Mouse (Mus musculus): Measurements from ENCODE around the gene Iffo2. TPM values are rescaled to one million over a fixed set of nuclear protein-coding genes. Genes with fewer than 3 reads are reported as not detected.

Gene Iffo2
- polyA plus RNA-seq, 1 experiment from 2014 or later, result 3.4 TPM

DNA sequence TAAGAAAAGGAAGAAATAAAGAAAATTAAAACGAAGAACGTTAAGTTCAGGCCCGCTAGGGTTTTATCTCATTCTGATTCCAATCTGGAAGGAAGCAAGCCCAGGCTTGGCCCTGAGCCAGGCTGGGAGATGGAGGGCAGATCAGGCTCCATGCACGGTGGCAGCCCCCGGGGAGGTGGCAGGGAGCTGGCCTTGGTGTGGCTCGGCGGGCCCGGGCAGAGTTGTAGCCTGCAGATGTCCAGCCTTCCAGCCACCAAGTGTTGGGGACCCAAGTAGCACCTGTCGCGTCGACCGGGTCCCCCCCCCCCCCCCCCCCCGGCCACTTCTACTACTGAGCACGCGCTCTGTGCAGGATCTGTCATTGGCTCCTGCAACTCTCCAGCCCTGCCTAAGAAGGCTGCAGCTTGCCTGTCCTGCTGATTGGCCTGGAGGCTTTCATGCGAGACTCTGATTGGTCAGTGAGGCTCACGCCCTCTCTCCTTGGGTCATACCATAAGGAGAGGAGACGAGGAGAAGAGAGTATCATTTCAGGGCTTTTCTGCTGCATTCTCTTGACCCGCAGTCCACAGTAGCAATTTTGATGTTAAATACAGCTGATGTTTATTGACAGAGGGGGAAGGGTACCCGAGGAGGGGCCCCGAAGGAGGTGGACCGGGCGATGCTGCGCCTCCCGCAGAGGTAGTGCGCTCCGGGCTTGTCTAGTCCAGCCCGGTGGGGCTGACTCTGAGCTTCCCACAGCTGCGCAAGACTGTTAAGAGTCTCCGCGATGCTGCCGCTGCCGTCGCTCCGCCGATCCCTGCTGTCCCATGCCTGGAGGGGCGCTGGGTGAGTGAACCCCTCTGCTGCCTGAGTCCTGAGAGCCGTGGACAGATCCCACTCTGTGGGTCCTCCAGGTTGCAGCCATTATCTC is 92.3 kb downstream of the Iffo2 start, which contains the start of gene Aldh4a1:
Gene Aldh4a1 (plus strand): TSS at position 494 of the 910 bp plus-strand sequence.
- under 1% methylated on average over 38 of the region's 38 CpGs for WGBS
- Histone ChIP-seq H3K27ac (ENCODE audit: low read depth, low read length) (peak within 1 kb of the TSS; percentile 50), H3K4me1 (replicated peaks; ENCODE audit: control insufficient read depth, insufficient read depth, low read length) (no peaks in the 10 kb centered on the region), H3K4me3 (ENCODE audit: low read depth, low read length) (peak within 1 kb of the TSS; percentile 55), H3K27me3 (replicated peaks; ENCODE audit: control insufficient read depth, insufficient read depth, low read length) (peaks cover 46% of the 10 kb centered on the region), H3K36me3 (ENCODE audit: control insufficient read depth, insufficient read depth) (no peaks in the 10 kb centered on the region; the same call in 1 of the 2 replicates), H3K4me2 (replicated peaks; ENCODE audit: low read depth) (peak within 1 kb of the TSS; percentile 91), H3K9ac (ENCODE audit: low read depth, low read length) (peak within 1 kb of the TSS; percentile 53), H3K9me3 (ENCODE audit: control insufficient read depth) (no peaks in the 10 kb centered on the region)
- ATAC-seq, result peak; percentile 99
- no peak for TF ChIP-seq CTCF (IDR thresholded peaks at IDR 0.05; ENCODE audit: low read depth)

DNA sequence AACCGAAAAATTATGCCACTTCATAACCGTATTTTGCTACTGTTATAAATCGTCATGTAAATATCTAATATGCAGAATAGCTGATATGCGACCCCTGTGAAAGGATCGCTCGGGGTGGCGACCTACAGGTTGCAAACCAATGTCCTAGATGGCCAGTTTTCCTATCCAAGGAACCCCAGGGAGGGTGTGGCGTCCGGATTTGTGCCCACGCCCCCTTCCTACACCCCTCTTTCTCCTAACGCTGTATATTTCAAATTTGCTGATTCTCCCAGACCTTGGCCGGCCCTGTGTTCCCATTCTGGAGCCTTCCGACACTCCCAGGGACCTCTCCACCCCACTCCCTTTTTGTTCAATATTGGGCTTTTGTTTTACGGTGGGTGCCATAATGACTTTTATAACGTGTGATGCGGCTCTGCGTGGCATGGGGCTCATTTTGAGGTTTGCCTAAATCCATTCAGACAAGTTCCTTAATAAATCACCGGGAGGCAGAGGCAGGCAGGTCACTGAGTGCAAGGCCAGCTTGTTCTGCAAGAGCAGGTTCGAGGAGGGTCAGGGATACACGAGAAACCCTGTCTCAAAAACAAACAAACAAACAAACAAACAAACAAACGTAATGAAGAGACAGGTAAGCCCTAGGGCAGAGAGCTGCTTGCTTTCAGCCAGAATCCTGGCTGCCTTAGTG is 93.2 kb downstream of the Iffo2 start:
- Histone ChIP-seq H3K4me2 (replicated peaks; ENCODE audit: low read depth) (peak overlapping the region; percentile 91), H3K4me3 (ENCODE audit: low read depth, low read length) (peak overlapping the region; percentile 55), H3K36me3 (ENCODE audit: control insufficient read depth, insufficient read depth) (no peaks in the 10 kb centered on the region; the same call in 1 of the 2 replicates), H3K9me3 (ENCODE audit: control insufficient read depth) (no peaks in the 10 kb centered on the region), H3K27ac (ENCODE audit: low read depth, low read length) (no peak overlapping the region), H3K9ac (ENCODE audit: low read depth, low read length) (peak overlapping the region; percentile 53; the same call in 1 of the 2 replicates), H3K27me3 (replicated peaks; ENCODE audit: control insufficient read depth, insufficient read depth, low read length) (peaks cover 54% of the 10 kb centered on the region), H3K4me1 (replicated peaks; ENCODE audit: control insufficient read depth, insufficient read depth, low read length) (no peaks in the 10 kb centered on the region)
- WGBS, result 16% methylated on average over 21 of the region's 21 CpGs
- ATAC-seq, result no peak
- TF ChIP-seq CTCF (IDR thresholded peaks at IDR 0.05; ENCODE audit: low read depth), result no peak

DNA sequence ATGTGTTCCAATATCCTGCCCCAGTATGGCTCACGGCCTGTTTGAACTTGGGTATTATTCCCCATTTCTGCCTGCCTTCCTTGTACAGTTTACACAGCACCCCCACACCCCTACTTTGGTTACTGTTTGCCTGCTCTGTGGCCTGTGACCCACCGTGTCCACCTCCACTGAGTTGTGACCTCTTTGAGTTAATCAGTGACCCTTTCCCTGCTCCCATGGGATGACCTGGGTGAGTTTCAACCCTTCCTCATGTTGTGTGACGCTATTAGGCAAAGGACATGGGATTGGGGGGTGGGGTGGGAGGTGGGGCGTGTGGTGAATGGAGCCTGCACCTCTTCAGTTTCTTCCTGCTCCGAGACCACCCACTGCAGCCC is 93.8 kb downstream of the Iffo2 start:
- Histone ChIP-seq H3K4me1 (replicated peaks; ENCODE audit: control insufficient read depth, insufficient read depth, low read length) (no peaks in the 10 kb centered on the region), H3K4me2 (replicated peaks; ENCODE audit: low read depth) (no peak overlapping the region), H3K27me3 (replicated peaks; ENCODE audit: control insufficient read depth, insufficient read depth, low read length) (peaks cover 54% of the 10 kb centered on the region), H3K36me3 (ENCODE audit: control insufficient read depth, insufficient read depth) (no peaks in the 10 kb centered on the region; the same call in 1 of the 2 replicates), H3K27ac (ENCODE audit: low read depth, low read length) (no peak overlapping the region), H3K9ac (ENCODE audit: low read depth, low read length) (no peak overlapping the region), H3K9me3 (ENCODE audit: control insufficient read depth) (no peaks in the 10 kb centered on the region), H3K4me3 (ENCODE audit: low read depth, low read length) (no peak overlapping the region)
- no peak for ATAC-seq
- 36% methylated on average over 5 of the region's 5 CpGs for WGBS
- TF ChIP-seq CTCF (IDR thresholded peaks at IDR 0.05; ENCODE audit: low read depth), result no peak

DNA sequence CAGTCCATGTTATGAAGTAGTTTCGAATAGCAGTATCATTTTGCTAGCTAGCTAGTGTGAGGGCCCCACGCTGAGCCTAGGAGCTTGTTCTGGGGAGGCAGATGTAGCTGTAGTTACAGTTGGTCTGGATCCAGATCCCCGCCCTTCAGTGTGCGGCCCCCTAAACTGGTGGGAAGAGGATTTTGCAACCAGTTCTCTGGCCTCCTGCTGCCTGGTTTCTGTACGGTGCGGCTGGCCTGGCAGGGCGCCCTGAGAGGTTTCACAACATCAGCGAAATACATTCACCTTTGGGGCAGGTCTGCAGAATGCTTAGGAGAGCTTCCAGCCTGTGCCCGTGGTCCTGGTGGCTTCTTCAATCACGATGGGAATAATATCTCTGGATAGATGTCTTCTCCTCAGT is 94.4 kb downstream of the Iffo2 start:
- Histone ChIP-seq H3K4me2 (replicated peaks; ENCODE audit: low read depth) (no peak overlapping the region), H3K4me1 (replicated peaks; ENCODE audit: control insufficient read depth, insufficient read depth, low read length) (no peaks in the 10 kb centered on the region), H3K4me3 (ENCODE audit: low read depth, low read length) (no peak overlapping the region), H3K36me3 (ENCODE audit: control insufficient read depth, insufficient read depth) (no peaks in the 10 kb centered on the region; the same call in 1 of the 2 replicates), H3K9ac (ENCODE audit: low read depth, low read length) (no peak overlapping the region), H3K27me3 (replicated peaks; ENCODE audit: control insufficient read depth, insufficient read depth, low read length) (peaks cover 54% of the 10 kb centered on the region), H3K27ac (ENCODE audit: low read depth, low read length) (no peak overlapping the region), H3K9me3 (ENCODE audit: control insufficient read depth) (no peaks in the 10 kb centered on the region)
- no peak for ATAC-seq
- no peak for TF ChIP-seq CTCF (IDR thresholded peaks at IDR 0.05; ENCODE audit: low read depth)
- WGBS, result 57% methylated on average over 10 of the region's 10 CpGs

DNA sequence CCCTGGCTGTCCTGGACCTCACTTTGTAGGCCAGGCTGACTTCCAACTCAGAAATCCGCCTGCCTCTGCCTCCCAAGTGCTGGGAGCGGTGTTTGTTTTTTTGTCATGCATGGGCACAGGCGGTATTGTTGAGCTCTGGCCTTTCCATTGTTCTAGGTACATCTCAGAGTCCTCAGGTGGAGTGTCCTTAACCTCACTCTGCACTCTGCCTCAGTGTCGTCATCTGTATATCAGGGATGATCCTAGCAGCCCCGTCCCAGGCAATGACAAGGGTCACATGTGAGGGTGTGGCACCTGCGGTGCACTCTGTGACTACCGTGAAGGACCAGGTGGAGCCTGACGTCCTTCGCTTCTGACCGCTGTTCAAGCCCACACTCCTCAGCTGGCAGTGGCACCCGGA is 97.0 kb downstream of the Iffo2 start:
- ATAC-seq, result no peak
- no peak overlapping the region for H3K27ac ChIP-seq (ENCODE audit: low read depth, low read length)
- no peak for TF ChIP-seq CTCF (IDR thresholded peaks at IDR 0.05; ENCODE audit: low read depth)

DNA sequence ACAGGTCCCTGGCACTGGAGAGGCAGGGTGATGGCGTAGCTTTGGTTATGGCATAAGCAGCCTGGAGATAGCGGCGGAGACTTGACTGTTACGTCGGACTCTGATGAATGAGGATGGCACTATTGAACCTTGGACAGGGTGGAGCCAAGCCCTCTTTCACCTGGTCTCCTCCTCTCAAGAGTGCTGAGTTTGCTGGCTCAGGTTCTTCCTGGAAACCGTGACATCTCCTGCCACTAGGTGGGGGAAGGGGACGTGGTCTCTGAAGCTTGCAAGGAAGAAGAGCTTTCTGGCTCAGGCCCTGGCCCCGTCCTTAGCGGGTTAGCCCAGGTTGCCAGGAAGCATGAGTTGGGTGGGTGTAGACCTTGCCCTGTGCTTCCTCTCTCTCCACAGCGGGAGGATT is 99.8 kb downstream of the Iffo2 start:
- H3K4me2 ChIP-seq (replicated peaks; ENCODE audit: low read depth), result no peak overlapping the region
- H3K27me3 ChIP-seq (replicated peaks; ENCODE audit: control insufficient read depth, insufficient read depth, low read length), result peaks cover 66% of the 10 kb centered on the region
- H3K36me3 ChIP-seq (ENCODE audit: control insufficient read depth, insufficient read depth), result no peaks in the 10 kb centered on the region
- 40% methylated on average over 10 of the region's 10 CpGs for WGBS
- H3K9me3 ChIP-seq (ENCODE audit: control insufficient read depth), result no peaks in the 10 kb centered on the region
- H3K27ac ChIP-seq (ENCODE audit: low read depth, low read length), result no peak overlapping the region
- 0 out of 2 replicates have a peak, but pooled peaks have one; percentile 45 for ATAC-seq
- no peak overlapping the region for H3K9ac ChIP-seq (ENCODE audit: low read depth, low read length)
- peak; percentile 57 for TF ChIP-seq CTCF (IDR thresholded peaks at IDR 0.05; ENCODE audit: low read depth)
- no peak overlapping the region for H3K4me3 ChIP-seq (ENCODE audit: low read depth, low read length)
- H3K4me1 ChIP-seq (replicated peaks; ENCODE audit: control insufficient read depth, insufficient read depth, low read length), result no peaks in the 10 kb centered on the region

More for the DNA sequence above, 97.0 kb downstream of the Iffo2 start:
- Histone ChIP-seq H3K36me3 (ENCODE audit: control insufficient read depth, insufficient read depth) (no peaks in the 10 kb centered on the region), H3K4me1 (replicated peaks; ENCODE audit: control insufficient read depth, insufficient read depth, low read length) (no peaks in the 10 kb centered on the region), H3K9ac (ENCODE audit: low read depth, low read length) (no peak overlapping the region), H3K4me2 (replicated peaks; ENCODE audit: low read depth) (no peak overlapping the region), H3K4me3 (ENCODE audit: low read depth, low read length) (no peak overlapping the region), H3K9me3 (ENCODE audit: control insufficient read depth) (no peaks in the 10 kb centered on the region), H3K27me3 (replicated peaks; ENCODE audit: control insufficient read depth, insufficient read depth, low read length) (peaks cover 58% of the 10 kb centered on the region)
- WGBS, result 82% methylated on average over 11 of the region's 11 CpGs
